Mouse (Mus musculus): ENCODE results near the gene Cpa2.

Cpa2 gene

GRCm38 (mm10) chr6:30525456-30526332 lies 15.7 kb upstream of the Cpa2 start:
- Histone ChIP-seq H3K27me3 (ENCODE audit: insufficient read depth, low read length) (no peaks in the 10 kb centered on the region), H3K9me3 (ENCODE audit: low read length) (no peaks in the 10 kb centered on the region), H3K4me3 (replicated peaks; ENCODE audit: low read length) (no peak overlapping the region), H3K36me3 (ENCODE audit: insufficient read depth, low read length) (no peaks in the 10 kb centered on the region), H3K4me1 (replicated peaks; ENCODE audit: low read depth, low read length) (peaks cover 61% of the 10 kb centered on the region)
- TF ChIP-seq NANOG (IDR thresholded peaks at IDR 0.05; ENCODE audit: borderline replicate concordance, low read length) (no peak), CTCF (conservative IDR thresholded peaks at IDR 0.05; ENCODE audit: low read length) (no peak), POU5F1 (IDR thresholded peaks at IDR 0.05; ENCODE audit: borderline replicate concordance, low read length) (no peak)

GRCm38 (mm10) chr6:30526586-30527515 lies 14.5 kb upstream of the Cpa2 start:
- H3K36me3 ChIP-seq (ENCODE audit: insufficient read depth, low read length): no peaks in the 10 kb centered on the region
- TF ChIP-seq POU5F1 (IDR thresholded peaks at IDR 0.05; ENCODE audit: borderline replicate concordance, low read length): no peak
- no peak for TF ChIP-seq CTCF (conservative IDR thresholded peaks at IDR 0.05; ENCODE audit: low read length)
- peak; percentile 31; the same call in 1 of the 2 replicates for TF ChIP-seq NANOG (IDR thresholded peaks at IDR 0.05; ENCODE audit: borderline replicate concordance, low read length)
- no peaks in the 10 kb centered on the region for H3K9me3 ChIP-seq (ENCODE audit: low read length)

GRCm38 (mm10) chr6:30528800-30529199 lies 12.6 kb upstream of the Cpa2 start:
- Histone ChIP-seq H3K4me3 (replicated peaks; ENCODE audit: low read length) (peak overlapping the region; percentile 27; the same call in 1 of the 2 replicates), H3K9me3 (ENCODE audit: low read length) (no peaks in the 10 kb centered on the region)
- TF ChIP-seq POU5F1 (IDR thresholded peaks at IDR 0.05; ENCODE audit: borderline replicate concordance, low read length): no peak
- TF ChIP-seq NANOG (IDR thresholded peaks at IDR 0.05; ENCODE audit: borderline replicate concordance, low read length): no peak
- no peak for TF ChIP-seq CTCF (conservative IDR thresholded peaks at IDR 0.05; ENCODE audit: low read length)

More at GRCm38 (mm10) chr6:30526586-30527515, 14.5 kb upstream of the Cpa2 start:
- Histone ChIP-seq H3K27me3 (ENCODE audit: insufficient read depth, low read length) (no peaks in the 10 kb centered on the region), H3K4me1 (replicated peaks; ENCODE audit: low read depth, low read length) (peaks cover 57% of the 10 kb centered on the region), H3K4me3 (replicated peaks; ENCODE audit: low read length) (peak overlapping the region; percentile 66)

GRCm38 (mm10) chr6:30535340-30535739 lies 6.0 kb upstream of the Cpa2 start:
- Histone ChIP-seq H3K27me3 (ENCODE audit: insufficient read depth, low read length) (peaks cover 4% of the 10 kb centered on the region; the same call in 1 of the 2 replicates), H3K36me3 (ENCODE audit: insufficient read depth, low read length) (no peaks in the 10 kb centered on the region), H3K4me1 (replicated peaks; ENCODE audit: low read depth, low read length) (peaks cover 10% of the 10 kb centered on the region; the same call in 1 of the 2 replicates), H3K9me3 (ENCODE audit: low read length) (no peaks in the 10 kb centered on the region), H3K4me3 (replicated peaks; ENCODE audit: low read length) (no peak overlapping the region)
- TF ChIP-seq CTCF (conservative IDR thresholded peaks at IDR 0.05; ENCODE audit: low read length) (peak; percentile 61), POU5F1 (IDR thresholded peaks at IDR 0.05; ENCODE audit: borderline replicate concordance, low read length) (no peak)

More at GRCm38 (mm10) chr6:30528800-30529199, 12.6 kb upstream of the Cpa2 start:
- no peaks in the 10 kb centered on the region for H3K36me3 ChIP-seq (ENCODE audit: insufficient read depth, low read length)
- no peaks in the 10 kb centered on the region for H3K27me3 ChIP-seq (ENCODE audit: insufficient read depth, low read length)
- peaks cover 50% of the 10 kb centered on the region for H3K4me1 ChIP-seq (replicated peaks; ENCODE audit: low read depth, low read length)

GRCm38 (mm10) chr6:30538240-30538639 lies 3.1 kb upstream of the Cpa2 start:
- Histone ChIP-seq H3K4me3 (replicated peaks; ENCODE audit: low read length) (no peak overlapping the region), H3K9me3 (ENCODE audit: low read length) (no peaks in the 10 kb centered on the region), H3K27me3 (ENCODE audit: insufficient read depth, low read length) (peaks cover 23% of the 10 kb centered on the region), H3K36me3 (ENCODE audit: insufficient read depth, low read length) (no peaks in the 10 kb centered on the region), H3K4me1 (replicated peaks; ENCODE audit: low read depth, low read length) (peaks cover 20% of the 10 kb centered on the region)
- TF ChIP-seq POU5F1 (IDR thresholded peaks at IDR 0.05; ENCODE audit: borderline replicate concordance, low read length): no peak
- no peak for TF ChIP-seq CTCF (conservative IDR thresholded peaks at IDR 0.05; ENCODE audit: low read length)
- TF ChIP-seq NANOG (IDR thresholded peaks at IDR 0.05; ENCODE audit: borderline replicate concordance, low read length): no peak

GRCm38 (mm10) chr6:30538800-30539199 lies 2.6 kb upstream of the Cpa2 start:
- Histone ChIP-seq H3K4me3 (replicated peaks; ENCODE audit: low read length) (no peak overlapping the region), H3K4me1 (replicated peaks; ENCODE audit: low read depth, low read length) (peaks cover 25% of the 10 kb centered on the region), H3K27me3 (ENCODE audit: insufficient read depth, low read length) (peaks cover 23% of the 10 kb centered on the region), H3K36me3 (ENCODE audit: insufficient read depth, low read length) (no peaks in the 10 kb centered on the region), H3K9me3 (ENCODE audit: low read length) (no peaks in the 10 kb centered on the region)
- TF ChIP-seq CTCF (conservative IDR thresholded peaks at IDR 0.05; ENCODE audit: low read length): no peak
- TF ChIP-seq POU5F1 (IDR thresholded peaks at IDR 0.05; ENCODE audit: borderline replicate concordance, low read length): no peak
- no peak for TF ChIP-seq NANOG (IDR thresholded peaks at IDR 0.05; ENCODE audit: borderline replicate concordance, low read length)

- Histone ChIP-seq H3K4me3 (replicated peaks; ENCODE audit: low read length) (no peak overlapping the region), H3K36me3 (ENCODE audit: insufficient read depth, low read length) (no peaks in the 10 kb centered on the region), H3K27me3 (ENCODE audit: insufficient read depth, low read length) (peaks cover 44% of the 10 kb centered on the region), H3K4me1 (replicated peaks; ENCODE audit: low read depth, low read length) (peaks cover 45% of the 10 kb centered on the region), H3K9me3 (ENCODE audit: low read length) (no peaks in the 10 kb centered on the region)
- no peak for TF ChIP-seq NANOG (IDR thresholded peaks at IDR 0.05; ENCODE audit: borderline replicate concordance, low read length)
- no peak for TF ChIP-seq POU5F1 (IDR thresholded peaks at IDR 0.05; ENCODE audit: borderline replicate concordance, low read length)
- no peak for TF ChIP-seq CTCF (conservative IDR thresholded peaks at IDR 0.05; ENCODE audit: low read length)
These were observed 895 bp downstream of the Cpa2 start for GRCm38 (mm10) chr6:30542277-30542676.

GRCm38 (mm10) chr6:30543077-30543476 lies 1.7 kb downstream of the Cpa2 start:
- H3K27me3 ChIP-seq (ENCODE audit: insufficient read depth, low read length): peaks cover 48% of the 10 kb centered on the region
- H3K36me3 ChIP-seq (ENCODE audit: insufficient read depth, low read length): no peaks in the 10 kb centered on the region
- H3K4me1 ChIP-seq (replicated peaks; ENCODE audit: low read depth, low read length): peaks cover 47% of the 10 kb centered on the region
- no peaks in the 10 kb centered on the region for H3K9me3 ChIP-seq (ENCODE audit: low read length)
- H3K4me3 ChIP-seq (replicated peaks; ENCODE audit: low read length): no peak overlapping the region
- TF ChIP-seq CTCF (conservative IDR thresholded peaks at IDR 0.05; ENCODE audit: low read length) (no peak), NANOG (IDR thresholded peaks at IDR 0.05; ENCODE audit: borderline replicate concordance, low read length) (no peak), POU5F1 (IDR thresholded peaks at IDR 0.05; ENCODE audit: borderline replicate concordance, low read length) (no peak)

All from E14TG2a.4 (cell line).